ENCODE assay signal across 1 mouse cellular context in genomic region chr3:97868024-97868689, GRCm38 (mm10).
TF ChIP-seq lines count a peak whose summit lies in the region.

No protein-coding gene starts in this region.

TF ChIP-seq in MEL, 35 proteins besides CTCF, POLR2A, EP300 and RAD21 (continued from another document):
- TF ChIP-seq NELFE (IDR thresholded peaks at IDR 0.05; ENCODE audit: low read depth, low read length): no peak
- TF ChIP-seq UBTF (IDR thresholded peaks at IDR 0.05; ENCODE audit: borderline replicate concordance, insufficient read depth, low read depth, low read length): no peak
